Mouse (Mus musculus): Measurements from ENCODE around the gene Arv1. TPM values are rescaled to one million over a fixed set of nuclear protein-coding genes. Genes with fewer than 3 reads are reported as not detected.

Arv1 gene
- polyA plus RNA-seq, 1 experiment, result 8.8 TPM

- Histone ChIP-seq H3K4me3 (ENCODE audit: insufficient read depth, low read depth, low read length) (no peak overlapping the region), H3K27me3 (replicated peaks; ENCODE audit: control insufficient read depth, insufficient read depth, low read length) (no peaks in the 10 kb centered on the region), H3K36me3 (ENCODE audit: control insufficient read depth, insufficient read depth, low read length) (no peaks in the 10 kb centered on the region), H3K4me1 (ENCODE audit: control insufficient read depth, insufficient read depth, low read length) (no peaks in the 10 kb centered on the region), H3K27ac (ENCODE audit: insufficient read depth, low read depth, low read length) (no peak overlapping the region)
- no peak for DNase-seq
- WGBS, result 74% methylated on average over 3 of the region's 3 CpGs
- TF ChIP-seq POLR2A (IDR thresholded peaks at IDR 0.05; ENCODE audit: low read depth, low read length), result no peak
Observed at GRCm38 (mm10) chr8:124702183-124702582, 19.8 kb upstream of the Arv1 start.

GRCm38 (mm10) chr8:124703526-124703925 is 18.4 kb upstream of the Arv1 start:
- Histone ChIP-seq H3K27ac (ENCODE audit: insufficient read depth, low read depth, low read length) (no peak overlapping the region), H3K4me1 (ENCODE audit: control insufficient read depth, insufficient read depth, low read length) (no peaks in the 10 kb centered on the region), H3K27me3 (replicated peaks; ENCODE audit: control insufficient read depth, insufficient read depth, low read length) (no peaks in the 10 kb centered on the region), H3K36me3 (ENCODE audit: control insufficient read depth, insufficient read depth, low read length) (no peaks in the 10 kb centered on the region), H3K4me3 (ENCODE audit: insufficient read depth, low read depth, low read length) (no peak overlapping the region)
- DNase-seq, result no peak
- no peak for TF ChIP-seq POLR2A (IDR thresholded peaks at IDR 0.05; ENCODE audit: low read depth, low read length)
- no peak for TF ChIP-seq CTCF (conservative IDR thresholded peaks at IDR 0.05; ENCODE audit: insufficient read depth, insufficient read length, low read depth, low read length)
- 63% methylated on average over 4 of the region's 4 CpGs for WGBS

GRCm38 (mm10) chr8:124704376-124704775 is 17.6 kb upstream of the Arv1 start:
- Histone ChIP-seq H3K4me3 (ENCODE audit: insufficient read depth, low read depth, low read length) (no peak overlapping the region), H3K27ac (ENCODE audit: insufficient read depth, low read depth, low read length) (no peak overlapping the region), H3K36me3 (ENCODE audit: control insufficient read depth, insufficient read depth, low read length) (no peaks in the 10 kb centered on the region), H3K4me1 (ENCODE audit: control insufficient read depth, insufficient read depth, low read length) (no peaks in the 10 kb centered on the region), H3K27me3 (replicated peaks; ENCODE audit: control insufficient read depth, insufficient read depth, low read length) (no peaks in the 10 kb centered on the region)
- no peak for TF ChIP-seq CTCF (conservative IDR thresholded peaks at IDR 0.05; ENCODE audit: insufficient read depth, insufficient read length, low read depth, low read length)
- TF ChIP-seq POLR2A (IDR thresholded peaks at IDR 0.05; ENCODE audit: low read depth, low read length), result no peak
- 85% methylated on average over 4 of the region's 4 CpGs for WGBS
- no peak for DNase-seq

GRCm38 (mm10) chr8:124705823-124706222 is 16.1 kb upstream of the Arv1 start:
- no peak overlapping the region for H3K4me3 ChIP-seq (ENCODE audit: insufficient read depth, low read depth, low read length)
- H3K27me3 ChIP-seq (replicated peaks; ENCODE audit: control insufficient read depth, insufficient read depth, low read length), result no peaks in the 10 kb centered on the region
- WGBS, result 96% methylated on average over 8 of the region's 8 CpGs
- TF ChIP-seq CTCF (conservative IDR thresholded peaks at IDR 0.05; ENCODE audit: insufficient read depth, insufficient read length, low read depth, low read length) (no peak), POLR2A (IDR thresholded peaks at IDR 0.05; ENCODE audit: low read depth, low read length) (no peak)
- no peaks in the 10 kb centered on the region for H3K4me1 ChIP-seq (ENCODE audit: control insufficient read depth, insufficient read depth, low read length)
- DNase-seq, result no peak
- no peaks in the 10 kb centered on the region for H3K36me3 ChIP-seq (ENCODE audit: control insufficient read depth, insufficient read depth, low read length)
- H3K27ac ChIP-seq (ENCODE audit: insufficient read depth, low read depth, low read length), result no peak overlapping the region

- no peaks in the 10 kb centered on the region for H3K36me3 ChIP-seq (ENCODE audit: control insufficient read depth, insufficient read depth, low read length)
- WGBS, result 92% methylated on average over 6 of the region's 6 CpGs
- no peak overlapping the region for H3K4me3 ChIP-seq (ENCODE audit: insufficient read depth, low read depth, low read length)
- no peaks in the 10 kb centered on the region for H3K4me1 ChIP-seq (ENCODE audit: control insufficient read depth, insufficient read depth, low read length)
- DNase-seq, result no peak
- no peak overlapping the region for H3K27ac ChIP-seq (ENCODE audit: insufficient read depth, low read depth, low read length)
- TF ChIP-seq CTCF (conservative IDR thresholded peaks at IDR 0.05; ENCODE audit: insufficient read depth, insufficient read length, low read depth, low read length) (no peak), POLR2A (IDR thresholded peaks at IDR 0.05; ENCODE audit: low read depth, low read length) (no peak)
- no peaks in the 10 kb centered on the region for H3K27me3 ChIP-seq (replicated peaks; ENCODE audit: control insufficient read depth, insufficient read depth, low read length)
Observed at GRCm38 (mm10) chr8:124713207-124713606, 8.7 kb upstream of the Arv1 start.

- Histone ChIP-seq H3K4me1 (ENCODE audit: control insufficient read depth, insufficient read depth, low read length) (peaks cover under 1% of the 10 kb centered on the region; the same call in 1 of the 2 replicates), H3K36me3 (ENCODE audit: control insufficient read depth, insufficient read depth, low read length) (no peaks in the 10 kb centered on the region), H3K27me3 (replicated peaks; ENCODE audit: control insufficient read depth, insufficient read depth, low read length) (no peaks in the 10 kb centered on the region), H3K27ac (ENCODE audit: insufficient read depth, low read depth, low read length) (no peak overlapping the region), H3K4me3 (ENCODE audit: insufficient read depth, low read depth, low read length) (no peak overlapping the region)
- TF ChIP-seq POLR2A (IDR thresholded peaks at IDR 0.05; ENCODE audit: low read depth, low read length) (no peak), CTCF (conservative IDR thresholded peaks at IDR 0.05; ENCODE audit: insufficient read depth, insufficient read length, low read depth, low read length) (no peak)
- no peak for DNase-seq
- WGBS, result 79% methylated on average over 8 of the region's 8 CpGs
Observed at GRCm38 (mm10) chr8:124715736-124716135, 6.2 kb upstream of the Arv1 start.

- Histone ChIP-seq H3K36me3 (ENCODE audit: control insufficient read depth, insufficient read depth, low read length) (no peaks in the 10 kb centered on the region), H3K27ac (ENCODE audit: insufficient read depth, low read depth, low read length) (no peak overlapping the region), H3K4me1 (ENCODE audit: control insufficient read depth, insufficient read depth, low read length) (peaks cover 16% of the 10 kb centered on the region), H3K27me3 (replicated peaks; ENCODE audit: control insufficient read depth, insufficient read depth, low read length) (no peaks in the 10 kb centered on the region), H3K4me3 (ENCODE audit: insufficient read depth, low read depth, low read length) (no peak overlapping the region)
- whole genome bisulfite sequencing, result 78% methylated on average over 7 of the region's 7 CpGs
- TF ChIP-seq CTCF (conservative IDR thresholded peaks at IDR 0.05; ENCODE audit: insufficient read depth, insufficient read length, low read depth, low read length), result no peak
- TF ChIP-seq POLR2A (IDR thresholded peaks at IDR 0.05; ENCODE audit: low read depth, low read length), result no peak
- no peak for DNase-seq
Observed at GRCm38 (mm10) chr8:124720133-124720532, 1.8 kb upstream of the Arv1 start.
